Mouse (Mus musculus): ENCODE measurements around the gene Zfp365. TPM values are rescaled to one million over a fixed set of nuclear protein-coding genes. Genes with fewer than 3 reads are reported as not detected.

Zfp365 gene
- polyA plus RNA-seq, 1 experiment from 2014 or later = 2.1 TPM

DNA sequence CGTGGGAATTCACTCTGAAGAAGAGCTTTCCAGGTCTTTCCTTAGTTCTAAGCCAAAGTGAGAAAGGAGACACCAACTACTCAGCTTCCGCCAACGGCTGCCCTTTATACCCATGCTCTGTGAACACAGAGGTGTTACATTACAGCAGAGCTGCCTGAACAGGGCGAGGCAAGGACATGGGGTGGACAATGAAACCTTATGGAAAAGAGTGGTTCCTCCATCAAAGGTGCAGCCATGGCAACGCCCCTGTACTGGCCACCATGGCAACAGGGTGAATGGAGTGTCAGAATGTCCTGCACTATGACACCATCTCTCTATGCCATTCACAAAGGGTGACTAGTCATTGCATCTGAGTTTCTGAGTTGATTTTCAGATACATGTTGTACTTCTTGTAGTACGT, 61.4 kb downstream of the Zfp365 start:
- 69% methylated on average over 6 of the region's 6 CpGs for WGBS
- H3K27ac ChIP-seq (replicated peaks; ENCODE audit: low read depth, low read length) = no peak overlapping the region
- H3K4me3 ChIP-seq (ENCODE audit: low read depth, low read length) = no peak overlapping the region
- H3K4me1 ChIP-seq (ENCODE audit: control insufficient read depth, insufficient read depth, low read length) = no peaks in the 10 kb centered on the region
- ATAC-seq (ENCODE audit: insufficient number of reproducible peaks, low FRiP score, low TSS enrichment, low read depth) (no peak), DNase-seq (ENCODE audit: low spot score) (no peak)
- no peak overlapping the region for H3K9ac ChIP-seq (ENCODE audit: low read length)
- H3K36me3 ChIP-seq (ENCODE audit: control insufficient read depth, insufficient read depth, low read length) = no peaks in the 10 kb centered on the region
- H3K4me2 ChIP-seq (ENCODE audit: low read depth, severe bottlenecking) = no peak overlapping the region
- H3K27me3 ChIP-seq (ENCODE audit: control insufficient read depth, insufficient read depth, low read length) = no peaks in the 10 kb centered on the region
- no peaks in the 10 kb centered on the region for H3K9me3 ChIP-seq (ENCODE audit: control insufficient read depth, low read length)

DNA sequence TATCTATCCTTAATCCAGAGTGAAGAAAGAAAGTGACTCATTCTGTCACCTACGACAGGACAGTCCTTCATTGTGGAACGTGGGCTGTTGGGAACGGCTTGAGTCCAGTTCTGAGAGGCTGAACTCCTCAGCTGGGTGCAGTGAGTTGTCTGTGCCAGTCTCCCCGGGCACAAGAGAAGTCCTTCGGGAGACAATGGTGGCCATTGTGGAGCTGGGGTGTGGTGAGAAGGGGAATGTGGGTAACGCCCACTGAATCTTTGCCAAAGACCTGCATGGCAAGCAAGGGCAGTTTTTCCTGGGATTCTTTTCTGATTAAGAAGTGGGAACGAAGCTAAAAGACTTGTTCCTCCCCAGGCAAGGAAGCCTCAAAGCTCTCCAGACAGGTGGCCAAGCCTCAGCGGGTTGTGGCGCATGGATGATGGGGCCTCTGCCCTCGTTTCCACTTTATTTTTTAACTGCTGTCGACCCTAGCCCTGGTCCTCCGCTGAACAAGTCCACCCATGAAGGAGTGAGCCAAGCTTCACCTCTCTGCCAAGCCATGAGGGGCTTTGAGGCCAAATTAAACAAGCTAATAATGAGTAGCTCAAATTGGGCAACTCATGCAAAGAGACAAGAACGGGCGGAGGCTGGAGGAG, 66.3 kb downstream of the Zfp365 start:
- ATAC-seq (ENCODE audit: insufficient number of reproducible peaks, low FRiP score, low TSS enrichment, low read depth) = no peak
- H3K36me3 ChIP-seq (ENCODE audit: control insufficient read depth, insufficient read depth, low read length) = no peaks in the 10 kb centered on the region
- H3K4me3 ChIP-seq (ENCODE audit: low read depth, low read length) = no peak overlapping the region
- no peak overlapping the region for H3K27ac ChIP-seq (replicated peaks; ENCODE audit: low read depth, low read length)
- H3K27me3 ChIP-seq (ENCODE audit: control insufficient read depth, insufficient read depth, low read length) = no peaks in the 10 kb centered on the region
- no peak for DNase-seq (ENCODE audit: low spot score)
- H3K9ac ChIP-seq (ENCODE audit: low read length) = no peak overlapping the region
- no peak overlapping the region for H3K4me2 ChIP-seq (ENCODE audit: low read depth, severe bottlenecking)
- 89% methylated on average over 14 of the region's 14 CpGs for WGBS
- H3K9me3 ChIP-seq (ENCODE audit: control insufficient read depth, low read length) = no peaks in the 10 kb centered on the region
- H3K4me1 ChIP-seq (ENCODE audit: control insufficient read depth, insufficient read depth, low read length) = no peaks in the 10 kb centered on the region

DNA sequence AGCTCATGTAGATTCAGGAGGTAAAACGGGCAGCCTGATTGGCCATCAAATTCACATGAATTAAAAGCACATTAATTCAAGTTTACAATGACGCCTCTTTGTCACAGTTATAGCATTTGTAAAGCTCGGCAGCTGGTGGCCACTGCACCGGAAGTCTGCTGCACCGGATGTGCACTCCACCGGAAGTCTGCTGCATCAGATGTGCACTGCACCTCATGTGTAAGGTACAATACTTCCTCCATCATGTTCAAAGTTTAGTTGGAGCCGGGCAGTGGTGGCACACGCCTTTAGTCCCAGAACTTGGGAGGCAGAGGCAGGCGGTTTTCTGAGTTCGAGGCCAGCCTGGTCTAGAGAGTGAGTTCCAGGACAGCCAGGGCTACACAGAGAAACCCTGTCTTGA, 70.9 kb downstream of the Zfp365 start:
- no peak for DNase-seq (ENCODE audit: low spot score)
- WGBS = 86% methylated on average over 10 of the region's 10 CpGs
- no peaks in the 10 kb centered on the region for H3K36me3 ChIP-seq (ENCODE audit: control insufficient read depth, insufficient read depth, low read length)
- H3K4me2 ChIP-seq (ENCODE audit: low read depth, severe bottlenecking) = no peak overlapping the region
- ATAC-seq (ENCODE audit: insufficient number of reproducible peaks, low FRiP score, low TSS enrichment, low read depth) = no peak
- no peak overlapping the region for H3K9ac ChIP-seq (ENCODE audit: low read length)
- no peak overlapping the region for H3K4me3 ChIP-seq (ENCODE audit: low read depth, low read length)
- no peaks in the 10 kb centered on the region for H3K27me3 ChIP-seq (ENCODE audit: control insufficient read depth, insufficient read depth, low read length)
- no peaks in the 10 kb centered on the region for H3K9me3 ChIP-seq (ENCODE audit: control insufficient read depth, low read length)
- no peaks in the 10 kb centered on the region for H3K4me1 ChIP-seq (ENCODE audit: control insufficient read depth, insufficient read depth, low read length)
- H3K27ac ChIP-seq (replicated peaks; ENCODE audit: low read depth, low read length) = no peak overlapping the region

DNA sequence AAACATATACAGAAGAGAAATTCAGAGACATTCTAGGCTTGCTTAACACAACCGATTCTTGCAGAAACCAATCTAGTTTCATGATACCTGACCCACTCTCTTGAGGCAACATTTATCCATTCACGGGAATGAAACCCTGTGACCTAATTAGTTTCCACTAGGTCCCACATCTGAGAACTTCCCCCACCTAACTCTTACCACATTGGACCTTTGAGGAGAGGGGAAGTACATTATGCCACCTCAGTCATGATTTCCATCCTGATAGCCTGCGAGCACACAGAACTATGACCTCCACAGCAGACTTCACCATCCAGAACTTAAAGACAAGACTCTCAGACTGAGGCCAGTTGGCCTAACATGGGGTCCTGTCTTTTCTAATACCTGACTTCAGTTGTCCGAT, 71.7 kb downstream of the Zfp365 start:
- Histone ChIP-seq H3K9me3 (ENCODE audit: control insufficient read depth, low read length) (no peaks in the 10 kb centered on the region), H3K36me3 (ENCODE audit: control insufficient read depth, insufficient read depth, low read length) (no peaks in the 10 kb centered on the region), H3K9ac (ENCODE audit: low read length) (no peak overlapping the region), H3K4me2 (ENCODE audit: low read depth, severe bottlenecking) (no peak overlapping the region), H3K4me1 (ENCODE audit: control insufficient read depth, insufficient read depth, low read length) (no peaks in the 10 kb centered on the region), H3K27me3 (ENCODE audit: control insufficient read depth, insufficient read depth, low read length) (no peaks in the 10 kb centered on the region), H3K4me3 (ENCODE audit: low read depth, low read length) (no peak overlapping the region), H3K27ac (replicated peaks; ENCODE audit: low read depth, low read length) (no peak overlapping the region)
- DNase-seq (ENCODE audit: low spot score) (no peak), ATAC-seq (ENCODE audit: insufficient number of reproducible peaks, low FRiP score, low TSS enrichment, low read depth) (no peak)
- 90% methylated on average over 4 of the region's 4 CpGs for WGBS

DNA sequence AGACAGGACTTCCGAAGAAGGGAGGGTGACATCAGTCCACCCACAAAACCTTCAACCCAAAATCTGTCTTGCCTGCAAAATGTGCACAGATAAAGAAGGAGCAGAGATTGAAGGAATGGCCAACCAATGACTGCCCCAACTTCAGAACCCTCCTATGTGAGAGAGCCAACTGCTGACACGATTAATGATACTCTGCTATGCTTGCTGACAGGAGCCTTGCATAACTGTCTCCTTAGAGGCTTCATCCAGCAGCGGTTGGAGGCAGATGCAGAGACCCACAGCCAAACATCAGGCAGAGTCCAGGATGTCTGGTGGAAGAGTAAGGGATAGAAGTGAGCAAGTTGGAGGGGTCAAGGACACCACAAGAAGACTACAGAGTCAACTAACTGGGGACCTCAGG, 73.3 kb downstream of the Zfp365 start:
- no peak overlapping the region for H3K27ac ChIP-seq (replicated peaks; ENCODE audit: low read depth, low read length)
- H3K36me3 ChIP-seq (ENCODE audit: control insufficient read depth, insufficient read depth, low read length) = no peaks in the 10 kb centered on the region
- H3K27me3 ChIP-seq (ENCODE audit: control insufficient read depth, insufficient read depth, low read length) = no peaks in the 10 kb centered on the region
- no peak for ATAC-seq (ENCODE audit: insufficient number of reproducible peaks, low FRiP score, low TSS enrichment, low read depth)
- 80% methylated on average over 3 of the region's 3 CpGs for WGBS
- no peaks in the 10 kb centered on the region for H3K9me3 ChIP-seq (ENCODE audit: control insufficient read depth, low read length)
- no peaks in the 10 kb centered on the region for H3K4me1 ChIP-seq (ENCODE audit: control insufficient read depth, insufficient read depth, low read length)
- no peak overlapping the region for H3K4me2 ChIP-seq (ENCODE audit: low read depth, severe bottlenecking)
- no peak overlapping the region for H3K4me3 ChIP-seq (ENCODE audit: low read depth, low read length)
- DNase-seq (ENCODE audit: low spot score) = no peak
- no peak overlapping the region for H3K9ac ChIP-seq (ENCODE audit: low read length)

DNA sequence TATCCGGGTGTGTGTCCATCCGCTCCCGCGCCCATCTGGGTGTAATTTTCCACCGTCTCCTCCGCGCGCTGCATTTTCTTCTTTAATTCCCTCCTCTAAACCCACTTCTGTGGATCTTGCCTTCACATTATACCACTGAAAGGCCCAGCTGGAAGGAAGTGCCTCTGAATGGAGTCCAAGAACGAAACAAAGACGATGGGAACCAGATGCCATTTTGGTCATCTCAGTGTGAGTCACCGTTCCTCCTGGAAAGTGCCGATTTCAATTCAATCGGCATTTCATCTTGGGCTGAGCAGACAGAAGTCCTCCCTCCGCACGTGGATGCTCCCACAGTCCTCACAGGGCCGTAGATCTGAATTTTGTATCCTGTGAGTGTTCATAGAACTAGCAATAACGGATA, 76.0 kb downstream of the Zfp365 start:
- DNase-seq (ENCODE audit: low spot score) (no peak), ATAC-seq (ENCODE audit: insufficient number of reproducible peaks, low FRiP score, low TSS enrichment, low read depth) (no peak)
- Histone ChIP-seq H3K27me3 (ENCODE audit: control insufficient read depth, insufficient read depth, low read length) (no peaks in the 10 kb centered on the region), H3K4me3 (ENCODE audit: low read depth, low read length) (no peak overlapping the region), H3K27ac (replicated peaks; ENCODE audit: low read depth, low read length) (no peak overlapping the region), H3K4me1 (ENCODE audit: control insufficient read depth, insufficient read depth, low read length) (no peaks in the 10 kb centered on the region), H3K9ac (ENCODE audit: low read length) (no peak overlapping the region), H3K36me3 (ENCODE audit: control insufficient read depth, insufficient read depth, low read length) (no peaks in the 10 kb centered on the region), H3K4me2 (ENCODE audit: low read depth, severe bottlenecking) (no peak overlapping the region), H3K9me3 (ENCODE audit: control insufficient read depth, low read length) (no peaks in the 10 kb centered on the region)
- WGBS = 84% methylated on average over 17 of the region's 17 CpGs

Other genes starting within 250 kb of the Zfp365 start
- gene Rtkn2, start 66.9 kb upstream of the Zfp365 start, polyA plus RNA-seq (2014; fragmentation: Nextera tagmentation; extraction: Ambion mirVana) = 13.8 and 14.6 TPM in 2 replicates

All from limb, embryonic 11.5 days (tissue).